Mouse (Mus musculus): ENCODE results near the gene Aox2.

GRCm38 (mm10) chr1:58382586-58383281 lies 104.6 kb downstream of the Aox2 start:
- TF ChIP-seq CTCF (IDR thresholded peaks at IDR 0.05; ENCODE audit: low read depth, low read length) = no peak
- TF ChIP-seq POLR2A (IDR thresholded peaks at IDR 0.05; ENCODE audit: borderline replicate concordance, low read depth, low read length) = no peak

Data from bone marrow macrophage, adult 2 months (primary cell).